Mouse (Mus musculus) kidney, adult 2 months (tissue): ENCODE measurements around the gene Fam71d.

Experiments used
- CTCF ChIP-seq: fragments of 200-500 bp; conservative IDR thresholded peaks from 2 replicates; pipeline ENCODE4 v1.5.1; 2011; ENCODE audit warnings: low read depth, mild to moderate bottlenecking, control low read depth, low read length, moderate library complexity, mixed read lengths; ENCODE audit not compliant: insufficient read depth, insufficient read length
- POLR2A ChIP-seq: fragments of 200-500 bp; IDR thresholded peaks from one replicate; pipeline ENCODE4 v1.6.1; 2011; ENCODE audit warnings: low read depth, low read length, control low read depth

GRCm38 (mm10) chr12:78739633-78740032, 48.3 kb downstream of the Fam71d start:
- TF ChIP-seq CTCF (no peak), POLR2A (no peak)
